Mouse (Mus musculus) layer of hippocampus, adult 8-10 months (tissue): ENCODE data around the gene Svs5. TPM values are rescaled to one million over a fixed set of nuclear protein-coding genes. Genes with fewer than 3 reads are reported as not detected.
"Not testable (repeated sequence)": the region's sequence is repeated elsewhere in the genome, so short reads cannot be mapped to it uniquely, and the experiment has no call there.

Experiments used
- DNase-seq, 2 experiments: peaks; one replicate each; pipeline ENCODE4 v3.0.0; 2022; ENCODE audit warnings: low spot score in 2 of 2
- total RNA-seq, 4 experiments: library from RNA; stranded (reverse); gene quantifications; 2 replicates each; pipeline ENCODE4 v1.2.4; 2022

Svs5 gene
- not detected for total RNA-seq

- not testable (repeated sequence) for DNase-seq
These were observed at the start of gene Svs5 for GRCm38 (mm10) chr2:164332440-164332839. TSS of gene Svs5 (plus strand) at chr2:164332740.

DNA sequence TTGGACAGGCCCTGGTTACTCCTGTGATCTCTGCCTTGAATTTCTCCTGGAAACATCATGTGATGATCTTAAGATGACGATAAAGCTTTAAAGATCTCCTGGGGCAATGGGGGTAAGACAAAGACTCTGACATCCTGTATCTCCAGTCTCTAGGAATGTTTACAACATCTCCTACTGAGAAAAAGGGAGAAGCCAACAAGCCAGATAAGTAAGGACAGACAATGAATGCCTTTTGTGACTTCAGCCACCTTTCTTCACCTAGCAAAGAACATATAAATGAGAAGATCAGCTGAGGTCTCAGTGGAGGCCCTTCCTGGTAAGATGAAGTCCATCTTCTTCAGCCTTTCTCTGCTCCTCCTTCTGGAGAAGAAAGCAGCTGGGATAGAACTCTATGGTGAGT, 43.6 kb upstream of the Svs5 start, which contains the start of gene Svs3a:
Gene Svs3a (plus strand): TSS at position 301 of the 400 bp plus-strand sequence.
- not testable (repeated sequence) for DNase-seq

DNA sequence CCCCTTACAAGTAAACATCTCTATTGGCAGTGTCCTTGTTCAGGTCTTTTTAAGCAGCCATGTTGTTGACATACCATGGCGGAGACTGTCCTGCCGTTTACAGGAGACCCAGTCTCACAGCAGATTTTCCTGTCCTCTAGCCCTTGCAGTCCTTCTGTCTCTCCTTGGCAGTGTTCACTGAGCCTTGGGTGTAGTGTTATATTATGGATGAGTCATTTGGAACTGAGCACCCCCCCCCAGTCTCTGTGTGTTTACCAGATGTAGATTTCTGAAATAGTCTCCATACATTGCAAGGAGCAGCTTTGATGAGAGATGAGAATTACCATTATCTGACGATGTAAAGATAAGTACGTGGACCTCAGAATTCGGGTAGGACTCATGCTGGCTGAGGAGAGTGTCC, 19.9 kb upstream of the Svs5 start:
- DNase-seq = peak in 1 of 2 experiments; percentile 2

DNA sequence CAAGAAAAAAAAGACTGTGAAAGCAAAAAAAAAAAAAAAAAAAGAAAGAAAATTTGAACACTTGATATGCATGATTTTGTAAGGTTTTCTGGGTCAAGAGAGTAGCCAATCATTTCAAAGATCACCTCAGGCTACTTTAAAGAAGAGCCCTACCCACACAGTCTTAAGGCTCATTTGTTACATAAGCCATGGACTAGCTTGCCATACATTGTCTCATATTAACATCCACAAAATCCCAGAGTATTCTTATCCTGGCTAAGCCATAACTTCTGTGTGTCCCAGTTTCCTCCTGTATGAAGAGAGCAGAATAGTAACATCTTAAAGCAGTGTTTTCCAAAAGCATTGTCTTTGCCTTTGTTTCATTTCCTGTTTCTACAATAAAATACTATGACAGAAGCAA, 17.1 kb upstream of the Svs5 start:
- DNase-seq = not testable (repeated sequence)

GRCm38 (mm10) chr2:164316451-164316850, 16.1 kb upstream of the Svs5 start, which contains the start of gene Svs6:
TSS of gene Svs6 (plus strand) at chr2:164316751.
- DNase-seq = not testable (repeated sequence)

- no peak for DNase-seq
These were observed 11.6 kb upstream of the Svs5 start for GRCm38 (mm10) chr2:164320983-164321382.

DNA sequence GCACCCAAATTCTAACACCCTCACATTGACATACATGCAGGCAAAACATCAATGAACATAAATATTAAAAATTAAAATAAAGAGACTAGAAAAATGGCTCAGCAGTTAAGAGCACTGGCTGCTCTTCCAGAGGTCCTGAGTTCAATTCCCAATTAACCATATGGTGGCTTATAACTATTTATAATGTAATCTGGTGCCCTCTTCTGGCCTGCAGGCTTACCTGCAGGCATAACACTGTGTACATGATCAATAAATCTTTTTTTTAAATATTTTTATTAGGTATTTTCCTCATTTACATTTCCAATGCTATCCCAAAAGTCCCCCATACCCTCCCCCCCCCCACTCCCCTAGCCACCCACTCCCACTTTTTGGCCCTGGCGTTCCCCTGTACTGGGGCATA, 11.2 kb downstream of the Svs5 start:
- not testable (repeated sequence) for DNase-seq

DNA sequence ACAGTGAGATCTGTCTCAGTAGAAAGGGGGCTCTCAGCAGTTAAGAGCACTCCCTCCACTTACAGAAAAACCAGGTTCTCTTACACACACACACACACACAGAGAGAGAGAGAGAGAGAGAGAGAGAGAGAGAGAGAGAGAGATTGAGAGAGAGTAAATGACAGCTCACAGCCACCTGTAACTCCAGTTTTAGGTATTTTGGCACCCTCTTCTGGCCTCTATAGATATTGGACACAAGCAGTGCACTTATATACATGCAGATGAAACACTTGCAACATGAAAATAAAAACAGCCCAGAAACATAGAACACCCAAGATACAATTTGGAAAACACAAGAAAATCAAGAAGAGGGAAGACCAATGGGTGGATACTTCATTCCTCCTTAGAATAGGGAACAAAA, 15.2 kb downstream of the Svs5 start:
- DNase-seq = not testable (repeated sequence)

DNA sequence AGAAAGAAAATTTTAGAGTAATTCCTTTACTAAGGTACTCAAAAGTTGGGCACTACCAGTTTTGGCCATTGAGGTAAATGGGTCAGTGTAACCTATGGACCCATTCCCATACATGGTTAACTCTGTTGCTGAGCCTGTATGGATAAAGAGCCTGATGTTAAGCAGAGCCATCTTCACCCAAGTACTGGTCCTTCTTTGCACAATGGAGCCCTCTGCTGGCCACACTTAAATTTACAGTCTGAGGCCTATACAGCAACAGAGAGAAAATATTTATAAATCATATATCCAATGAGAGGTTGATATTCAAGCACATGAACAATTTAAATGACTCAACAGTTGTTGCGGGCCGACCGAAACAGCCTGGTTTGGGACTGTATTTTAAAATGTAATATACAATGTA, 16.4 kb downstream of the Svs5 start:
- DNase-seq = peak in 1 of 2 experiments; percentile 18

DNA sequence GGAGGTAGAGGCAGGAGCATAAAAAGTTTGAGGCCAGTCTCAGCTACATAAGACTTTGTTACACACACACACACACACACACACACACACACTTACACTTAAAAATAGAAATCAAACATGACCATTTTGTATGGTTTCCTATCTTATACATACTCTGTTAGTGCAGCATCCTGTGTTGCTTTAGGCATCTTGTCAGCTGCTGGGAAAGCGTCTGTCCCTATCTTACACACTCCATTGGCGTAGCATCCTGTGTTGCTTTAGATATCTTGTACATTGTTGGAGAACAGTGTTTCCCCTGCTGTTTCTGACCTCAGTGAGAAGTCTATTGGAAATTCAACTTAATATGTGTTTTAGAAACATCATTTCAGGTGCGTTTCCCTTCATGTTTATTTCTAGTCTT, 20.2 kb downstream of the Svs5 start:
- DNase-seq = no peak

DNA sequence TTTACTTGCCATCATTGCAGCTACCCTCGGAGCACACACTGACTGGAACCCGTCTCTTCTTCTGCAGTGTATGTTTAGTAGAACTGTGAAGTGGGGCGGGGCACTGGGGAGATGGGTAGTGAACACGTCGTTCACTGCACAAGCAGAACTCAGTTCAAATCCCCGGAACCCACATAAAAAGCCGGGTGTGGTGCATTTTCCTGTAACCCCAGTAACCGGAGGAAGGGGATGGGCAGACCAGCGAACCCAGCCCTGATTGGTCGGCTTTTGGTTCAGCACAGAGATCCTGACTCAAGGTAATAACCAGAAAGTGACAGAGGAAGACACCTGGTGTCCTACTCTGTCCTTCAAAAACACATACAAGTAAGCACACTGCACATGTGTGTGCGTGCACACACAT, 20.8 kb downstream of the Svs5 start:
- no peak for DNase-seq

- DNase-seq = no peak
These were observed 23.8 kb downstream of the Svs5 start for GRCm38 (mm10) chr2:164356177-164356967.

- no peak for DNase-seq
These were observed 25.8 kb downstream of the Svs5 start for GRCm38 (mm10) chr2:164358373-164358772.

DNA sequence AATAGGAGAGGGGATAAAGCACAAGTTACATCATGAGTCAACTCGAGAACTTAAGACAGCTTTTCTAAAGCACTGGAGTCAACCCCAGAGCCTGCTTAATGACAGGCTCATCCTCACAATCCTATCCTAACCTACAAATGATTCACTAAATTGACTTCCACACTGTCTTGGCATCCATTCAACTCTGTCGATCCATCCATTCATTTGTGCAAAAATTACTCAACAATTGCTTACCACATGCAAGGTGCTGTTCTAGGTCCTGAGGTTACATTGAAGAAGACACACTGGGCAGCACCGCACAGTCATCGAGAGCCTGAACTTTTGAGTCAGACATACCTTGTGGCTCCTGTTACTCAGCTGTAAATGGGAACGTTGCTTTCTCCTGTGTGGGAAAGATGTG, 26.5 kb downstream of the Svs5 start:
- DNase-seq = no peak

GRCm38 (mm10) chr2:164359668-164360067, 27.1 kb downstream of the Svs5 start:
- no peak for DNase-seq

DNA sequence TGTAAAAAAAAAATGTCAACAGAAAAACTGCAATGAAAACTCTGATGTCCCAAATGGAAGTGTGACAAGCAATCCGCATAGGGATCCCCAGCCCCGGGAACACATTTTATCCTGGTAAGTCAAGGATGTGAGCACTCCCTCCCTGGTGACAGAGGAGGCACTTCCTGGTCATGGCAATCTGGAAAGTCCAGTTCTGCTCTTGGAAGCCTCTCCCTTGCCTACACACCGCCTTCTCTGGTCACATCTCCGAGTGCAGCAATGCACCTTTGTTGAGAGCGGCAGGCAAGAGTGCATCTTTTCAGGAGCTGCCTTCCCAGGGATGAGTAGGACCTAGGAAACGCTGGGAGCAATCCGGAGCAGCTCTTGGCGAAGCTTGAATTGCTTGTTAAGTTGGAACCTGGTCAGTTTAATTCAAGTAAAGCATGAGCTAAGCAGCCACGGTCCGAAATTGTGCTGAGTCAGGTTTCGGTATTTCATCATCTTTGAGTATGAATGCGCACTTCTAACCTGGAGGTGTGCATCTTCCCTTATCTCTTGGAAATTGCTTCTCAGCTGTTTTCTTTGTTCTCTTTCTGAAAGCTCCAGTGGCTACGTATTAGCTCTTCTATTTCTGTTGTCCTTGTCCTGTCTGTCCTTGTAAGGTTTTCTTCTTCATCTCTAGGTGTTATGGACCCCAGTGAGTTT, 28.6 kb downstream of the Svs5 start:
- no peak for DNase-seq

DNA sequence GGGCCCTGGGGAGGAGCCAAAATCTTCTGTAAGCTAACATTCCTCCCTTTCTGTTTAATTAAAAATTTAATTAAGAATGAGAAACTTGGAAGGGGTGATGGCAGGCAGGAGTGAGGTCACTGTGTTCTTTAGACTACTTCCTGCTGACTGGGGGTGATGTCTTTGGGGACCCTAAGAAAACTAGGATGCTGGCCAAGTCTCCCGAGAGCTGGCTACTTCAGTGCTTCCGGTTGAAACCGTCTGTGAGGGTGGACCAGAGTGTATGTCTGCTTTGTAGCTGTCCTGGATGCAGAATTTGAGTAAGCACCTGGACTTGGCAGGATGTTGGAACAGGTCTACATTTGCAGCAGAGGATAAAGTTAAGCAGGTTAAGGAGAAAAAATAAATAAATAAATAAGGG, 34.4 kb downstream of the Svs5 start:
- DNase-seq = no peak

DNA sequence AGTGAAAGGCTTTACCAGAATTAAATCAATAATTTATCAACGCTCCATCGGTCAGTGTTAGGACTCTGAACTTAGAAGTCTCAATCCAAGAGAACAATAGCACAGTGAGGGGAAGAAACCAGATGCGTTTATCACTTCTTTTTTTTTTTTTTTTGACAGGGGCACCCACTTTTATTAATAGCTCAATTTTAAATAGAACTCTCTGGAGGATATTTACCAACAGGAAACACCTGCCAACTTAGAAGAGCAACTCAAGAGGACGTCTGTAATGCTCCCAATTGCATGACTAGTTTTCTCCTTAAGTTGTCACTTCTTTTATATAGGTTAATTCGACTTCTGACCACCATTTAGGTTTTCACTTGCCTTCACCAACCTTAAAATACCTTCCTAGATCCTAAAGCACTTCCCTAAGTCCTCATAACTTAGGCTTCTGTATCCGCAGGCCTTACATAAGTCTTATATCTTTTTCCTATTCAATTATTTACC, 36.1 kb downstream of the Svs5 start:
- DNase-seq = no peak

- DNase-seq = no peak
These were observed 38.8 kb downstream of the Svs5 start for GRCm38 (mm10) chr2:164371371-164371770.

- DNase-seq = no peak
These were observed 40.0 kb downstream of the Svs5 start for GRCm38 (mm10) chr2:164372408-164373053.

GRCm38 (mm10) chr2:164373187-164373586, 40.6 kb downstream of the Svs5 start:
- DNase-seq = peak in 1 of 2 experiments; percentile 18
